Mouse (Mus musculus): Measurements from ENCODE around the gene Ccdc184.

GRCm38 (mm10) chr15:98153625-98154024 is 13.3 kb upstream of the Ccdc184 start:
- TF ChIP-seq POLR2A (IDR thresholded peaks at IDR 0.05; ENCODE audit: borderline replicate concordance, control insufficient read depth, low read depth, low read length): no peak
- TF ChIP-seq CTCF (IDR thresholded peaks at IDR 0.05; ENCODE audit: control insufficient read depth, insufficient read depth, low read length): no peak
